Comparison of ENCODE assay signal across 11 mouse cellular contexts in genomic region chr12:107808158-107808715, GRCm38 (mm10).
A peak's percentile ranks its signal among the peaks of the same experiment; 100 is the strongest.
DNase-seq lines count a peak whose midpoint lies in the region; ATAC-seq and TF ChIP-seq lines count a peak whose summit lies in the region.
"Had no signal": no experiment of that assay in that cellular context is flagged by ENCODE, and none has a peak within 500 bp of the region (broad histone marks: within the 10 kb centered on the region; RNA-seq: fewer than 3 reads in every experiment).

No protein-coding gene starts in this region.

- H3K36me3 ChIP-seq in lung, postnatal 0 days (ENCODE audit: insufficient read depth, low read length), result no peaks in the 10 kb centered on the region
- H3K36me3 ChIP-seq in forebrain, postnatal 0 days (ENCODE audit: insufficient read depth), result no peaks in the 10 kb centered on the region
- H3K36me3 ChIP-seq: liver, embryonic 15.5 days had no signal

- no peak for TF ChIP-seq CTCF in lung, postnatal 0 days (IDR thresholded peaks at IDR 0.05)
- TF ChIP-seq CTCF in forebrain, postnatal 0 days (IDR thresholded peaks at IDR 0.05; ENCODE audit: low read depth), result no peak

- no peak overlapping the region for H3K27ac ChIP-seq in lung, postnatal 0 days (ENCODE audit: low read length)
- H3K27ac ChIP-seq in forebrain, postnatal 0 days (ENCODE audit: low read depth, low read length), result no peak overlapping the region
- H3K27ac ChIP-seq: kidney, postnatal 0 days; liver, embryonic 15.5 days had no signal

- H3K9ac ChIP-seq in lung, postnatal 0 days (replicated peaks; ENCODE audit: low read depth), result no peak overlapping the region
- no peak overlapping the region for H3K9ac ChIP-seq in forebrain, postnatal 0 days
- H3K9ac ChIP-seq: liver, embryonic 15.5 days had no signal

- 45% methylated on average over 9 of the region's 9 CpGs for WGBS in lung, postnatal 0 days
- 38% methylated on average over 9 of the region's 9 CpGs for WGBS in forebrain, postnatal 0 days

- no peak overlapping the region for H3K4me3 ChIP-seq in lung, postnatal 0 days (ENCODE audit: low read depth, low read length)
- H3K4me3 ChIP-seq in forebrain, postnatal 0 days (ENCODE audit: low read depth, low read length), result no peak overlapping the region
- H3K4me3 ChIP-seq: liver, embryonic 15.5 days had no signal

- ATAC-seq in lung, postnatal 0 days, result no peak
- peak; percentile 36; the same call in 1 of the 2 replicates for ATAC-seq in forebrain, postnatal 0 days
- ATAC-seq: activated CD4-positive, CD25-positive, alpha-beta regulatory T cell, adult 4 months had no signal

- peak; percentile 10 for DNase-seq in cerebellum, adult 9-11 months
- no peak for DNase-seq in cerebellum, adult 11 months
- DNase-seq in lung, postnatal 10 days, result peak; percentile 42
- no peak for DNase-seq in lung, postnatal 0 days (ENCODE audit: low spot score)
- peak; percentile 25 for DNase-seq in forebrain, postnatal 0 days
- peak; percentile 54 for DNase-seq in retina, postnatal 1 day
- DNase-seq in T-cell, adult 2 months (ENCODE audit: low spot score), result no peak
- no peak for DNase-seq in right cerebral cortex, adult 2 months (ENCODE audit: low spot score in 2 of 2)

- no peak overlapping the region for H3K4me2 ChIP-seq in lung, postnatal 0 days (replicated peaks; ENCODE audit: low read depth, low read length)
- no peak overlapping the region for H3K4me2 ChIP-seq in forebrain, postnatal 0 days (ENCODE audit: low read depth)
- H3K4me2 ChIP-seq: liver, embryonic 15.5 days had no signal

- H3K27me3 ChIP-seq in lung, postnatal 0 days (replicated peaks; ENCODE audit: insufficient read depth, low read length), result no peaks in the 10 kb centered on the region
- H3K27me3 ChIP-seq in forebrain, postnatal 0 days (ENCODE audit: insufficient read depth, low read length), result no peaks in the 10 kb centered on the region
- H3K27me3 ChIP-seq: liver, embryonic 15.5 days had no signal

- no peaks in the 10 kb centered on the region for H3K9me3 ChIP-seq in lung, postnatal 0 days (ENCODE audit: low read length)
- no peaks in the 10 kb centered on the region for H3K9me3 ChIP-seq in forebrain, postnatal 0 days (ENCODE audit: low read length)
- H3K9me3 ChIP-seq: liver, embryonic 15.5 days had no signal

- TF ChIP-seq EP300 in lung, postnatal 0 days (IDR thresholded peaks at IDR 0.05), result no peak

- no peaks in the 10 kb centered on the region for H3K4me1 ChIP-seq in lung, postnatal 0 days (ENCODE audit: insufficient read depth, low read depth, low read length)
- H3K4me1 ChIP-seq in forebrain, postnatal 0 days (ENCODE audit: insufficient read depth), result 0 out of 2 replicates have a peak, but pooled peaks cover 4% of the 10 kb centered on the region
- H3K4me1 ChIP-seq: liver, embryonic 15.5 days had no signal

Comparison
In these comparisons a context has a peak if more than half of its experiments do, and no peak if none do; other contexts are left out.
1. DNase-seq: peak in cerebellum, adult 9-11 months (single experiment), lung, postnatal 10 days (single experiment), forebrain, postnatal 0 days (single experiment) and retina, postnatal 1 day (single experiment); none in cerebellum, adult 11 months (single experiment), lung, postnatal 0 days (single experiment), T-cell, adult 2 months (single experiment) and right cerebral cortex, adult 2 months (0 of 2).